Mouse (Mus musculus) neural tube, embryonic 15.5 days (tissue): ENCODE measurements around the gene Rab2b. TPM values are rescaled to one million over a fixed set of nuclear protein-coding genes. Genes with fewer than 3 reads are reported as not detected.

Source experiments
- ATAC-seq: fragments of 200-750 bp; cut with Nextera tagmentation; 2 replicates; pipeline ENCODE4 v1.8.0; 2017; ENCODE audit warnings: mild to moderate bottlenecking, moderate TSS enrichment, moderate library complexity; ENCODE audit not compliant: low FRiP score
- H3K27ac ChIP-seq: fragments of 300-500 bp; sonication (generic); replicated peaks from 2 replicates; pipeline ENCODE4 v1.5.1; 2015; ENCODE audit warnings: mild to moderate bottlenecking, inconsistent platforms
- H3K27me3 ChIP-seq: fragments of 300-500 bp; sonication (generic); replicated peaks from 2 replicates; pipeline ENCODE4 v1.6.1; 2015; ENCODE audit warnings: inconsistent platforms
- H3K36me3 ChIP-seq: fragments of 300-500 bp; sonication (generic); 2 replicates; pipeline ENCODE4 v1.6.1; 2015; ENCODE audit warnings: inconsistent platforms
- H3K4me1 ChIP-seq: fragments of 300-500 bp; sonication (generic); 2 replicates; pipeline ENCODE4 v1.6.1; 2015; ENCODE audit warnings: inconsistent platforms
- H3K4me2 ChIP-seq: fragments of 300-500 bp; sonication (generic); 2 replicates; pipeline ENCODE4 v1.6.1; 2015; ENCODE audit warnings: inconsistent platforms, mild to moderate bottlenecking, moderate library complexity
- H3K4me3 ChIP-seq: fragments of 300-500 bp; sonication (generic); replicated peaks from 2 replicates; pipeline ENCODE4 v1.5.1; 2015; ENCODE audit warnings: mild to moderate bottlenecking, inconsistent platforms
- H3K9ac ChIP-seq: fragments of 300-500 bp; sonication (generic); replicated peaks from 2 replicates; pipeline ENCODE4 v1.6.1; 2015; ENCODE audit warnings: mild to moderate bottlenecking, inconsistent platforms
- H3K9me3 ChIP-seq: fragments of 300-500 bp; sonication (generic); replicated peaks from 2 replicates; pipeline ENCODE4 v1.6.1; 2016; ENCODE audit warnings: inconsistent platforms
- WGBS: fragments of 180-500 bp; shearing (Covaris S2); methylation state at CpG from one replicate; pipeline ENCODE4 v1.1.7; 2015; ENCODE audit warnings: mixed read lengths; 5-methylcytosine and 5-hydroxymethylcytosine counted together
- polyA plus RNA-seq: library from polyadenylated mRNA; unstranded; fragments of >200 nt; fragmentation: Nextera tagmentation; extraction: Ambion mirVana; gene quantifications from 2 replicates; pipeline ENCODE4 v1.2.1, GENCODE M21; 2015

The Rab2b gene
- 47.5 and 50.0 TPM in 2 replicates for polyA plus RNA-seq

GRCm38 (mm10) chr14:52278932-52279746 is at the start of gene Rab2b, which contains the start of gene Tox4:
Rab2b (minus strand) TSS chr14:52279545.
Tox4 (plus strand) TSS chr14:52279146.
- WGBS = under 1% methylated on average over 65 of the region's 66 CpGs

GRCm38 (mm10) chr14:52327910-52328812 is 48.8 kb upstream of the Rab2b start, which contains the start of gene Sall2:
Sall2 (minus strand) TSS chr14:52328762.
- Histone ChIP-seq H3K4me2 (peak within 1 kb of the TSS; percentile 88), H3K4me1 (peaks cover 22% of the 10 kb centered on the region), H3K9ac (peak within 1 kb of the TSS; percentile 52), H3K9me3 (no peaks in the 10 kb centered on the region), H3K27me3 (no peaks in the 10 kb centered on the region), H3K27ac (peak within 1 kb of the TSS; percentile 76), H3K4me3 (peak within 1 kb of the TSS; percentile 48), H3K36me3 (no peaks in the 10 kb centered on the region)
- under 1% methylated on average over 26 of the region's 26 CpGs for WGBS
- ATAC-seq = peak; percentile 79

More at GRCm38 (mm10) chr14:52278932-52279746, at the start of gene Rab2b, which contains the start of gene Tox4:
- Histone ChIP-seq H3K27me3 (no peaks in the 10 kb centered on the region), H3K27ac (peak within 1 kb of the TSS; percentile 89), H3K36me3 (peaks cover 12% of the 10 kb centered on the region), H3K4me2 (peak within 1 kb of the TSS; percentile 61), H3K4me3 (peak within 1 kb of the TSS; percentile 82), H3K9me3 (no peaks in the 10 kb centered on the region), H3K4me1 (peaks cover 23% of the 10 kb centered on the region), H3K9ac (peak within 1 kb of the TSS; percentile 82)
- ATAC-seq = peak; percentile 97

- H3K9ac ChIP-seq = peak overlapping the region; percentile 52
- H3K4me2 ChIP-seq = peak overlapping the region; percentile 88
- peak; percentile 79 for ATAC-seq
- H3K27me3 ChIP-seq = no peaks in the 10 kb centered on the region
- WGBS = 1% methylated on average over 14 of the region's 14 CpGs
- no peaks in the 10 kb centered on the region for H3K36me3 ChIP-seq
- H3K9me3 ChIP-seq = no peaks in the 10 kb centered on the region
- H3K27ac ChIP-seq = peak overlapping the region; percentile 76
- peaks cover 22% of the 10 kb centered on the region for H3K4me1 ChIP-seq
- H3K4me3 ChIP-seq = peak overlapping the region; percentile 48
Observed at GRCm38 (mm10) chr14:52327375-52327901, 48.1 kb upstream of the Rab2b start.

- peak overlapping the region; percentile 76; the same call in 1 of the 2 replicates for H3K27ac ChIP-seq
- H3K9ac ChIP-seq = no peak overlapping the region; the same call in 1 of the 2 replicates
- H3K27me3 ChIP-seq = no peaks in the 10 kb centered on the region
- peaks cover 22% of the 10 kb centered on the region for H3K4me1 ChIP-seq
- peak overlapping the region; percentile 88 for H3K4me2 ChIP-seq
- H3K36me3 ChIP-seq = no peaks in the 10 kb centered on the region
- peak; percentile 43; the same call in 1 of the 2 replicates for ATAC-seq
- 4% methylated on average over 4 of the region's 4 CpGs for WGBS
- H3K4me3 ChIP-seq = 0 out of 2 replicates have a peak overlapping the region, but pooled peaks have one; percentile 4
- H3K9me3 ChIP-seq = no peaks in the 10 kb centered on the region
Observed at GRCm38 (mm10) chr14:52325890-52326289, 46.5 kb upstream of the Rab2b start.

GRCm38 (mm10) chr14:52319361-52319760 is 40.0 kb upstream of the Rab2b start:
- no peaks in the 10 kb centered on the region for H3K9me3 ChIP-seq
- H3K36me3 ChIP-seq = peaks cover 3% of the 10 kb centered on the region
- WGBS = 49% methylated on average over 6 of the region's 6 CpGs
- H3K4me3 ChIP-seq = no peak overlapping the region
- no peaks in the 10 kb centered on the region for H3K27me3 ChIP-seq
- no peak for ATAC-seq
- no peak overlapping the region for H3K9ac ChIP-seq
- H3K4me1 ChIP-seq = peaks cover 19% of the 10 kb centered on the region
- no peak overlapping the region for H3K27ac ChIP-seq
- H3K4me2 ChIP-seq = no peak overlapping the region

GRCm38 (mm10) chr14:52316441-52317225 is 37.3 kb upstream of the Rab2b start:
- peak; percentile 75 for ATAC-seq

GRCm38 (mm10) chr14:52315792-52316440 is 36.6 kb upstream of the Rab2b start:
- Histone ChIP-seq H3K27me3 (no peaks in the 10 kb centered on the region), H3K27ac (peak overlapping the region; percentile 96), H3K4me1 (peaks cover 53% of the 10 kb centered on the region), H3K9ac (peak overlapping the region; percentile 97), H3K36me3 (peaks cover 32% of the 10 kb centered on the region), H3K4me3 (peak overlapping the region; percentile 81), H3K4me2 (peak overlapping the region; percentile 92), H3K9me3 (no peaks in the 10 kb centered on the region)
- ATAC-seq = peak; percentile 90
- 0% methylated on average over 30 of the region's 41 CpGs for WGBS

More at GRCm38 (mm10) chr14:52316441-52317225, 37.3 kb upstream of the Rab2b start:
- 4% methylated on average over 16 of the region's 16 CpGs for WGBS
- no peaks in the 10 kb centered on the region for H3K9me3 ChIP-seq
- H3K27me3 ChIP-seq = no peaks in the 10 kb centered on the region
- peak overlapping the region; percentile 81 for H3K4me3 ChIP-seq
- peak overlapping the region; percentile 92 for H3K4me2 ChIP-seq
- H3K4me1 ChIP-seq = peaks cover 46% of the 10 kb centered on the region
- H3K36me3 ChIP-seq = peaks cover 31% of the 10 kb centered on the region
- peak overlapping the region; percentile 96 for H3K27ac ChIP-seq
- peak overlapping the region; percentile 97 for H3K9ac ChIP-seq

GRCm38 (mm10) chr14:52315283-52315780 is 36.0 kb upstream of the Rab2b start:
- peak; percentile 12; the same call in 1 of the 2 replicates for ATAC-seq
- Histone ChIP-seq H3K9ac (peak overlapping the region; percentile 97), H3K36me3 (peaks cover 35% of the 10 kb centered on the region), H3K4me1 (peaks cover 58% of the 10 kb centered on the region), H3K4me3 (peak overlapping the region; percentile 81), H3K27me3 (no peaks in the 10 kb centered on the region), H3K9me3 (no peaks in the 10 kb centered on the region), H3K27ac (peak overlapping the region; percentile 96), H3K4me2 (peak overlapping the region; percentile 92)
- WGBS = 6% methylated on average over 17 of the region's 17 CpGs

- WGBS = 47% methylated on average over 8 of the region's 8 CpGs
- H3K27ac ChIP-seq = peak overlapping the region; percentile 96; the same call in 1 of the 2 replicates
Observed at GRCm38 (mm10) chr14:52314808-52315150, 35.4 kb upstream of the Rab2b start.

More at GRCm38 (mm10) chr14:52314808-52315150, 35.4 kb upstream of the Rab2b start:
- H3K4me1 ChIP-seq = peaks cover 58% of the 10 kb centered on the region
- peak overlapping the region; percentile 97 for H3K9ac ChIP-seq
- H3K27me3 ChIP-seq = no peaks in the 10 kb centered on the region
- H3K36me3 ChIP-seq = peaks cover 37% of the 10 kb centered on the region
- no peaks in the 10 kb centered on the region for H3K9me3 ChIP-seq
- H3K4me3 ChIP-seq = peak overlapping the region; percentile 81
- peak overlapping the region; percentile 92 for H3K4me2 ChIP-seq
- no peak for ATAC-seq
